10 mouse cellular contexts compared by ENCODE assay signal in genomic region chr2:166377329-166377728, GRCm38 (mm10).
DNase-seq lines count a peak whose midpoint lies in the region; ATAC-seq lines count a peak whose summit lies in the region.
"Had no signal": no experiment of that assay in that cellular context is flagged by ENCODE, and none has a peak within 500 bp of the region (broad histone marks: within the 10 kb centered on the region; RNA-seq: fewer than 3 reads in every experiment).

No protein-coding gene starts in this region.

- H3K4me3 ChIP-seq in forebrain, embryonic 10.5 days, result no peak overlapping the region
- H3K4me3 ChIP-seq in forebrain, embryonic 15.5 days, result no peak overlapping the region
- H3K4me3 ChIP-seq in forebrain, embryonic 13.5 days, result no peak overlapping the region
- no peak overlapping the region for H3K4me3 ChIP-seq in midbrain, embryonic 11.5 days (ENCODE audit: low read depth, low read length)

- no peak for DNase-seq in forebrain, embryonic 10.5 days (ENCODE audit: extremely low spot score, low spot score)
- DNase-seq in 3134 (ENCODE audit: extremely low read depth, insufficient read length, low spot score), result peak; percentile 22
- DNase-seq in midbrain, embryonic 11.5 days (ENCODE audit: low spot score, missing footprints), result no peak
- DNase-seq in spleen, postnatal 14 days (ENCODE audit: low spot score in 2 of 2), result no peak
- no peak for DNase-seq in right cerebral cortex, postnatal 14 days

- WGBS in forebrain, embryonic 10.5 days, result 67% methylated on average over 3 of the region's 3 CpGs
- 20% methylated on average over 3 of the region's 3 CpGs for WGBS in forebrain, embryonic 15.5 days
- WGBS in forebrain, embryonic 13.5 days, result 26% methylated on average over 3 of the region's 3 CpGs
- 50% methylated on average over 3 of the region's 3 CpGs for WGBS in midbrain, embryonic 11.5 days

- peaks cover 8% of the 10 kb centered on the region; the same call in 1 of the 2 replicates for H3K9me3 ChIP-seq in forebrain, embryonic 10.5 days
- no peaks in the 10 kb centered on the region for H3K9me3 ChIP-seq in forebrain, embryonic 15.5 days
- no peaks in the 10 kb centered on the region for H3K9me3 ChIP-seq in forebrain, embryonic 13.5 days (replicated peaks)
- no peaks in the 10 kb centered on the region for H3K9me3 ChIP-seq in midbrain, embryonic 11.5 days (ENCODE audit: control insufficient read depth, low read length)

- H3K27ac ChIP-seq in forebrain, embryonic 10.5 days, result peak overlapping the region; percentile 66
- H3K27ac ChIP-seq in forebrain, embryonic 15.5 days (replicated peaks), result no peak overlapping the region
- no peak overlapping the region for H3K27ac ChIP-seq in forebrain, embryonic 13.5 days
- H3K27ac ChIP-seq in midbrain, embryonic 11.5 days (ENCODE audit: low read depth, low read length), result no peak overlapping the region
- H3K27ac ChIP-seq: kidney, postnatal 0 days; macrophage had no signal

- no peak overlapping the region for H3K9ac ChIP-seq in forebrain, embryonic 15.5 days (replicated peaks)
- no peak overlapping the region for H3K9ac ChIP-seq in forebrain, embryonic 13.5 days
- no peak overlapping the region for H3K9ac ChIP-seq in midbrain, embryonic 11.5 days (ENCODE audit: low read length)

- 0 out of 2 replicates have a peak, but pooled peaks cover 5% of the 10 kb centered on the region for H3K27me3 ChIP-seq in forebrain, embryonic 10.5 days (ENCODE audit: poor library complexity, severe bottlenecking)
- H3K27me3 ChIP-seq in forebrain, embryonic 15.5 days, result peaks cover 5% of the 10 kb centered on the region; the same call in 1 of the 2 replicates
- H3K27me3 ChIP-seq in forebrain, embryonic 13.5 days, result peaks cover 8% of the 10 kb centered on the region; the same call in 1 of the 2 replicates
- no peaks in the 10 kb centered on the region for H3K27me3 ChIP-seq in midbrain, embryonic 11.5 days (ENCODE audit: control insufficient read depth, insufficient read depth, low read length)

- no peak overlapping the region for H3K4me2 ChIP-seq in forebrain, embryonic 15.5 days (replicated peaks)
- H3K4me2 ChIP-seq in forebrain, embryonic 13.5 days, result no peak overlapping the region
- H3K4me2 ChIP-seq in midbrain, embryonic 11.5 days, result no peak overlapping the region

- no peak for ATAC-seq in forebrain, embryonic 15.5 days (replicated peaks)
- ATAC-seq in forebrain, embryonic 13.5 days, result peak; percentile 61; the same call in 1 of the 2 replicates
- peak; percentile 70 for ATAC-seq in midbrain, embryonic 11.5 days (ENCODE audit: low FRiP score)
- ATAC-seq in CD4-positive, CD25-positive, alpha-beta regulatory T cell, adult 4 months, result no peak

- H3K4me1 ChIP-seq in forebrain, embryonic 10.5 days, result peaks cover 15% of the 10 kb centered on the region
- H3K4me1 ChIP-seq in forebrain, embryonic 15.5 days, result peaks cover 18% of the 10 kb centered on the region
- H3K4me1 ChIP-seq in forebrain, embryonic 13.5 days, result peaks cover 18% of the 10 kb centered on the region
- peaks cover 6% of the 10 kb centered on the region for H3K4me1 ChIP-seq in midbrain, embryonic 11.5 days (ENCODE audit: control insufficient read depth, insufficient read depth, low read length)

- no peaks in the 10 kb centered on the region for H3K36me3 ChIP-seq in forebrain, embryonic 10.5 days (replicated peaks)
- no peaks in the 10 kb centered on the region for H3K36me3 ChIP-seq in forebrain, embryonic 15.5 days
- no peaks in the 10 kb centered on the region for H3K36me3 ChIP-seq in forebrain, embryonic 13.5 days (ENCODE audit: poor library complexity, severe bottlenecking)
- H3K36me3 ChIP-seq in midbrain, embryonic 11.5 days (ENCODE audit: control insufficient read depth, insufficient read depth, low read length), result no peaks in the 10 kb centered on the region

Comparison
In these comparisons a context has a peak if more than half of its experiments do, and no peak if none do; other contexts are left out.
1. ATAC-seq: peak in forebrain, embryonic 13.5 days (single experiment) and midbrain, embryonic 11.5 days (single experiment); none in forebrain, embryonic 15.5 days (single experiment) and CD4-positive, CD25-positive, alpha-beta regulatory T cell, adult 4 months (single experiment).